Mouse (Mus musculus) neural tube, embryonic 13.5 days (tissue): ENCODE data around the gene Gm47429. TPM values are rescaled to one million over a fixed set of nuclear protein-coding genes. Genes with fewer than 3 reads are reported as not detected.
"Not testable (repeated sequence)": the region's sequence is repeated elsewhere in the genome, so short reads cannot be mapped to it uniquely, and the experiment has no call there.

Experiments used
- ATAC-seq: fragments of 200-750 bp; cut with Nextera tagmentation; 2 replicates; pipeline ENCODE4 v1.8.0; 2017; ENCODE audit warnings: low read depth, mild to moderate bottlenecking, moderate TSS enrichment, moderate library complexity
- H3K27ac ChIP-seq: fragments of 300-500 bp; sonication (generic); replicated peaks from 2 replicates; pipeline ENCODE4 v1.5.1; 2015; ENCODE audit warnings: moderate library complexity, mild to moderate bottlenecking, inconsistent platforms
- H3K27me3 ChIP-seq: fragments of 300-500 bp; sonication (generic); 2 replicates; pipeline ENCODE4 v1.6.1; 2015; ENCODE audit warnings: mild to moderate bottlenecking, inconsistent platforms
- H3K36me3 ChIP-seq: fragments of 300-500 bp; sonication (generic); 2 replicates; pipeline ENCODE4 v1.6.1; 2015; ENCODE audit warnings: mild to moderate bottlenecking, inconsistent platforms
- H3K4me1 ChIP-seq: fragments of 300-500 bp; sonication (generic); replicated peaks from 2 replicates; pipeline ENCODE4 v1.6.1; 2015; ENCODE audit warnings: inconsistent platforms
- H3K4me2 ChIP-seq: fragments of 300-500 bp; sonication (generic); 2 replicates; pipeline ENCODE4 v1.6.1; 2015; ENCODE audit warnings: inconsistent platforms, mild to moderate bottlenecking, moderate library complexity
- H3K4me3 ChIP-seq: fragments of 300-500 bp; sonication (generic); 2 replicates; pipeline ENCODE4 v1.5.1; 2015; ENCODE audit warnings: mild to moderate bottlenecking, inconsistent platforms
- H3K9ac ChIP-seq: fragments of 300-500 bp; sonication (generic); 2 replicates; pipeline ENCODE4 v1.6.1; 2015; ENCODE audit warnings: moderate library complexity, mild to moderate bottlenecking, inconsistent platforms
- H3K9me3 ChIP-seq: fragments of 300-500 bp; sonication (generic); 2 replicates; pipeline ENCODE4 v1.6.1; 2016; ENCODE audit warnings: inconsistent platforms
- WGBS: fragments of 180-500 bp; shearing (Covaris S2); methylation state at CpG from one replicate; pipeline ENCODE4 v1.1.7; 2015; 5-methylcytosine and 5-hydroxymethylcytosine counted together
- polyA plus RNA-seq: library from polyadenylated mRNA; unstranded; fragments of >200 nt; fragmentation: Nextera tagmentation; extraction: Ambion mirVana; gene quantifications from 2 replicates; pipeline ENCODE4 v1.2.1, GENCODE M21; 2015

Gm47429 gene
- not detected in 2 replicates for polyA plus RNA-seq

GRCm38 (mm10) chr13:50443812-50444211 is at the start of gene Gm47429:
Gm47429 (minus strand) TSS chr13:50443912.
- WGBS = 87% methylated on average over 2 of the region's 2 CpGs
- no peak within 1 kb of the TSS for H3K9ac ChIP-seq
- H3K36me3 ChIP-seq = no peaks in the 10 kb centered on the region
- H3K9me3 ChIP-seq = no peaks in the 10 kb centered on the region
- no peaks in the 10 kb centered on the region for H3K27me3 ChIP-seq
- H3K4me2 ChIP-seq = no peak within 1 kb of the TSS
- no peaks in the 10 kb centered on the region for H3K4me1 ChIP-seq
- H3K27ac ChIP-seq = no peak within 1 kb of the TSS
- no peak within 1 kb of the TSS for H3K4me3 ChIP-seq
- ATAC-seq = no peak

GRCm38 (mm10) chr13:50488510-50488909 is 44.8 kb upstream of the Gm47429 start:
- not testable (repeated sequence) for H3K4me1 ChIP-seq, H3K27ac ChIP-seq, H3K4me2 ChIP-seq, ATAC-seq, H3K4me3 ChIP-seq, H3K27me3 ChIP-seq, H3K9me3 ChIP-seq, H3K36me3 ChIP-seq, H3K9ac ChIP-seq

- Histone ChIP-seq H3K9ac (no peak within 1 kb of the TSS), H3K27ac (no peak within 1 kb of the TSS), H3K27me3 (no peaks in the 10 kb centered on the region), H3K4me2 (no peak within 1 kb of the TSS), H3K9me3 (no peaks in the 10 kb centered on the region), H3K36me3 (no peaks in the 10 kb centered on the region), H3K4me3 (no peak within 1 kb of the TSS), H3K4me1 (no peaks in the 10 kb centered on the region)
- ATAC-seq = no peak
- 80% methylated on average over 4 of the region's 4 CpGs for WGBS
Measured at GRCm38 (mm10) chr13:50467007-50467406, 23.3 kb upstream of the Gm47429 start, which contains the start of gene Nutm2. Nutm2 (plus strand) TSS chr13:50467307.

GRCm38 (mm10) chr13:50464621-50465562 is 21.2 kb upstream of the Gm47429 start:
- Histone ChIP-seq H3K36me3 (no peaks in the 10 kb centered on the region), H3K27me3 (no peaks in the 10 kb centered on the region), H3K27ac (no peak overlapping the region), H3K9ac (peak overlapping the region; percentile 47; the same call in 1 of the 2 replicates), H3K4me1 (no peaks in the 10 kb centered on the region), H3K9me3 (no peaks in the 10 kb centered on the region), H3K4me2 (peak overlapping the region; percentile 46), H3K4me3 (peak overlapping the region; percentile 30)
- ATAC-seq = no peak; the same call in 1 of the 2 replicates
- 46% methylated on average over 27 of the region's 27 CpGs for WGBS

GRCm38 (mm10) chr13:50460433-50460832 is 16.7 kb upstream of the Gm47429 start:
- ATAC-seq, H3K4me3 ChIP-seq: not testable (repeated sequence)
- WGBS = 53% methylated on average over 2 of the region's 2 CpGs

GRCm38 (mm10) chr13:50453426-50453825 is 9.7 kb upstream of the Gm47429 start:
- Histone ChIP-seq H3K4me3 (no peak overlapping the region), H3K4me2 (no peak overlapping the region), H3K9ac (no peak overlapping the region), H3K27ac (no peak overlapping the region), H3K36me3 (no peaks in the 10 kb centered on the region), H3K4me1 (no peaks in the 10 kb centered on the region), H3K9me3 (peaks cover 4% of the 10 kb centered on the region; the same call in 1 of the 2 replicates), H3K27me3 (no peaks in the 10 kb centered on the region)
- no peak for ATAC-seq
- 39% methylated on average over 4 of the region's 4 CpGs for WGBS

More at GRCm38 (mm10) chr13:50460433-50460832, 16.7 kb upstream of the Gm47429 start:
- not testable (repeated sequence) for H3K9ac ChIP-seq, H3K4me2 ChIP-seq, H3K27ac ChIP-seq, H3K9me3 ChIP-seq, H3K27me3 ChIP-seq, H3K4me1 ChIP-seq, H3K36me3 ChIP-seq

- not testable (repeated sequence) for H3K4me2 ChIP-seq, H3K27ac ChIP-seq, H3K27me3 ChIP-seq, H3K9me3 ChIP-seq, H3K4me3 ChIP-seq, H3K36me3 ChIP-seq, H3K9ac ChIP-seq, ATAC-seq, H3K4me1 ChIP-seq
- 76% methylated on average over 9 of the region's 9 CpGs for WGBS
Measured at GRCm38 (mm10) chr13:50452266-50452665, 8.6 kb upstream of the Gm47429 start.

GRCm38 (mm10) chr13:50445261-50445660 is 1.5 kb upstream of the Gm47429 start:
- Histone ChIP-seq H3K9me3 (no peaks in the 10 kb centered on the region), H3K36me3 (no peaks in the 10 kb centered on the region), H3K27me3 (no peaks in the 10 kb centered on the region), H3K27ac (no peak overlapping the region), H3K4me2 (no peak overlapping the region), H3K4me1 (no peaks in the 10 kb centered on the region), H3K4me3 (no peak overlapping the region), H3K9ac (no peak overlapping the region)
- no peak for ATAC-seq
- WGBS = 55% methylated on average over 4 of the region's 4 CpGs

- no peaks in the 10 kb centered on the region for H3K4me1 ChIP-seq
- H3K9ac ChIP-seq = no peak overlapping the region
- no peak overlapping the region for H3K4me3 ChIP-seq
- no peak overlapping the region for H3K27ac ChIP-seq
- no peaks in the 10 kb centered on the region for H3K9me3 ChIP-seq
- no peaks in the 10 kb centered on the region for H3K27me3 ChIP-seq
- 90% methylated on average over 4 of the region's 4 CpGs for WGBS
- no peak for ATAC-seq
- peaks cover 95% of the 10 kb centered on the region for H3K36me3 ChIP-seq
- no peak overlapping the region for H3K4me2 ChIP-seq
Measured at GRCm38 (mm10) chr13:50426686-50427085, 17.0 kb downstream of the Gm47429 start.

GRCm38 (mm10) chr13:50424517-50424916 is 19.2 kb downstream of the Gm47429 start:
- Histone ChIP-seq H3K27me3 (no peaks in the 10 kb centered on the region), H3K9ac (no peak overlapping the region), H3K36me3 (peaks cover 94% of the 10 kb centered on the region), H3K9me3 (no peaks in the 10 kb centered on the region), H3K4me3 (no peak overlapping the region), H3K27ac (no peak overlapping the region), H3K4me2 (no peak overlapping the region), H3K4me1 (no peaks in the 10 kb centered on the region)
- ATAC-seq = no peak
- whole genome bisulfite sequencing = 95% methylated on average over 2 of the region's 2 CpGs

- H3K27me3 ChIP-seq = no peaks in the 10 kb centered on the region
- H3K4me1 ChIP-seq = peaks cover 5% of the 10 kb centered on the region
- no peak overlapping the region for H3K4me2 ChIP-seq
- peaks cover 86% of the 10 kb centered on the region for H3K36me3 ChIP-seq
- H3K27ac ChIP-seq = no peak overlapping the region
- ATAC-seq = no peak
- no peak overlapping the region for H3K4me3 ChIP-seq
- no peaks in the 10 kb centered on the region for H3K9me3 ChIP-seq
- H3K9ac ChIP-seq = no peak overlapping the region
- WGBS = 87% methylated on average over 8 of the region's 8 CpGs
Measured at GRCm38 (mm10) chr13:50423625-50424209, 20.0 kb downstream of the Gm47429 start.

- no peaks in the 10 kb centered on the region for H3K9me3 ChIP-seq
- H3K4me1 ChIP-seq = peaks cover 17% of the 10 kb centered on the region
- no peaks in the 10 kb centered on the region for H3K27me3 ChIP-seq
- 52% methylated on average over 3 of the region's 3 CpGs for WGBS
- peak overlapping the region; percentile 80 for H3K4me3 ChIP-seq
- H3K27ac ChIP-seq = no peak overlapping the region
- peaks cover 34% of the 10 kb centered on the region for H3K36me3 ChIP-seq
- peak overlapping the region; percentile 92 for H3K9ac ChIP-seq
- peak overlapping the region; percentile 73 for H3K4me2 ChIP-seq
- 0 out of 2 replicates have a peak, but pooled peaks have one; percentile 6 for ATAC-seq
Measured at GRCm38 (mm10) chr13:50418421-50418820, 25.3 kb downstream of the Gm47429 start.
